Mouse (Mus musculus) embryonic fibroblast, embryonic 13.5 days (primary cell): ENCODE results near the gene Hnf1b. TPM values are rescaled to one million over a fixed set of nuclear protein-coding genes. Genes with fewer than 3 reads are reported as not detected.
A peak's percentile ranks its signal among the peaks of the same experiment; 100 is the strongest.

Experiments used
- H3K27ac ChIP-seq: 2 replicates; pipeline ENCODE4 v1.5.1; 2012; ENCODE audit warnings: low read length, control low read depth, inconsistent platforms; ENCODE audit not compliant: insufficient read depth
- H3K4me1 ChIP-seq: 2 replicates; pipeline ENCODE4 v1.6.1; 2011; ENCODE audit warnings: low read length; ENCODE audit not compliant: control insufficient read depth, insufficient read depth
- H3K4me3 ChIP-seq: 2 replicates; pipeline ENCODE4 v1.5.1; 2011; ENCODE audit warnings: mild to moderate bottlenecking, control low read depth, low read length; ENCODE audit not compliant: insufficient read depth
- CTCF ChIP-seq: IDR thresholded peaks from 2 replicates; pipeline ENCODE4 v1.5.1; 2011; ENCODE audit warnings: mild to moderate bottlenecking, control low read depth, low read length, moderate library complexity, borderline replicate concordance; ENCODE audit not compliant: insufficient read depth
- POLR2A ChIP-seq: IDR thresholded peaks from 2 replicates; pipeline ENCODE4 v1.6.1; 2011; ENCODE audit warnings: low read depth, mild to moderate bottlenecking, control low read depth, low read length, moderate library complexity
- polyA plus RNA-seq: library from polyadenylated mRNA; stranded (reverse); fragments of >200 nt; gene quantifications from 2 replicates; pipeline ENCODE4 v1.2.4, GENCODE M21; 2011; ENCODE audit warnings: low read depth; ENCODE audit not compliant: missing spikeins, insufficient read length

The Hnf1b gene
- polyA plus RNA-seq, 1 experiment = not detected

DNA sequence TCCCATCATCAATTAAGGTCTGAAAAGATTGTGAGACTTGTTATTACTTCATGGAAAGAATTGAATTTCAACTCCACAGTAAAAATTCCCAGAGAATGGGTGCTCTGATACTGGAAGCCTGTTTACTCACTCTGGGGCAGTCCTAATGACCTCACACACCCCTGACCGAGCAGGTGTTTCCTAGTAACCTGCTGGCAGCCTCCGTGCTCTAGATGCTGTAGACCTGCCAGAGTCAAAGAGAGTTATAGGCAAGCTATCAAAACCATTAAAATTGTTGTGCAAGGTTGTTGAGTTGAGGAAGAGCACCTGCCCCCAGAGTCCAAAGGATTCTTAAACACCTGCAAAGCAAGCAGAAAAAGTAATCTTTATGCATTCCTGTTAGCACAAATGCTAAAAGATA is 72.7 kb downstream of the Hnf1b start:
- Histone ChIP-seq H3K27ac (no peak overlapping the region), H3K4me1 (peaks cover 2% of the 10 kb centered on the region; the same call in 1 of the 2 replicates), H3K4me3 (no peak overlapping the region)
- TF ChIP-seq CTCF (no peak), POLR2A (no peak)

DNA sequence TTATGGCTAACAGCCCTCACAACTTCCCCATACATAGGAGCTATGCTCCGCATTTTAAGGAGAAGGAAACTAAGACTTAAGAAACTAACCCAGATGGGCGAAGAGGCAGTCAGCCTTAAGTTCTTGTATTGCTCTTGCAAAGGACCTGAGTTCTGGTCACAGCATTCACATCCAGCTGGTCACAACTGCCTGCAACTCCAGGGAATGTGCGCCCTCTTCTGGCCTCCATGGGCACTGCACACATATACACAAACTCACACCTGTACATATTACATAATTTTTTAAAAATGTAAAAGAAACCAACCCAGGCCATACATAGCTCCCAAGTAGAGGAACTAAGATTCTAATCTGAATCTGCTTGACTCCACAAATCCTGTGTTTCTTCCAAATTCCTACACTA is 77.2 kb downstream of the Hnf1b start:
- TF ChIP-seq POLR2A (no peak), CTCF (peak; percentile 77; the same call in 1 of the 2 replicates)
- Histone ChIP-seq H3K4me1 (no peaks in the 10 kb centered on the region), H3K27ac (no peak overlapping the region), H3K4me3 (no peak overlapping the region)

DNA sequence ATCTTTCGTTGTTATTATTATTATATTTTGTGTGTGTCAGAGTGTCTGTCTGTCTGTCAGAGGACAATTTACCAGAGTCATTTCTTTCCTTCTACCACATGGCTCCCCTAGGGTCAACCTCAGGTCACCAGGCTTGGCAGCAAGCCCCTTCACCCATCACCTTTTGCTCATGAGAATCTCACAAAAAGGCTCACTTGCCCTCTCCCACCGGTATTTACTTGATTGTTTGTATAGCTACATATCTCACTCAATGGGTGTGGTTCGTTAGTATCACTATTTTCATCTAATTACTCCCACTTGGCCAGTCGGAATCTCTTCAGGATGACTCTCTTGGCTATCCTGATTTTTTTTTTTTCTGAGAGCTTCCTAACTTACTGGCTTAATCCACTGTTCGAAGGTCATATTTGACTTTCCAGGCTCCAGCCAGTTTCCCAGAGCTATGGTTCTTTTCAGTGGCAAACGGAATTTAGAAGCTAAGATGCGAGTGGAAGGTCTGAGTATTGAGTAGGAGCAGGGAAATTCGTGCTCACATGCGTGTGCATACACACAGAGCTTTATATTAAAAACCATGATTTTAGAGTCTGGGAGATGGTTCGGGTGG is 82.7 kb downstream of the Hnf1b start:
- no peak overlapping the region for H3K4me3 ChIP-seq
- H3K27ac ChIP-seq = no peak overlapping the region
- H3K4me1 ChIP-seq = no peaks in the 10 kb centered on the region
- no peak for TF ChIP-seq CTCF

DNA sequence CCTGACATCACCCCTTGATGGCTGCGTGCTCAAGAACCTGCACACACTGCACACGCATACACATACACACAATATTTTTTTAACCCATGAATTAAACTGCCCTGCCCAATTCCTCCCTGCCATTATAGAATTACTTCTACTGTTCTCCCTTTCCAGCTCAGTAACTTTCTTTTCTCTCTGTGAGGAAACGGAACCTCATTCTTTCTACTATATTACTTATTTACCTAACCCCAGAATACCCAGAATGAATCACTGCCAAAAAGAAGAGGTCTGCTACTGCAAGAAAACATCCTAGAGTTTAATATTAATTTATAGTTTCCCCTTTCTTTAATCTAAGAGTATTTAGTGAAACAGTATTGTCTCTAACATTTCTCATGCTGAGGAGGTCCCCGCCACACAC is 83.5 kb downstream of the Hnf1b start:
- H3K27ac ChIP-seq = no peak overlapping the region
- TF ChIP-seq CTCF = no peak
- no peak for TF ChIP-seq POLR2A
- no peak overlapping the region for H3K4me3 ChIP-seq
- peaks cover under 1% of the 10 kb centered on the region; the same call in 1 of the 2 replicates for H3K4me1 ChIP-seq

DNA sequence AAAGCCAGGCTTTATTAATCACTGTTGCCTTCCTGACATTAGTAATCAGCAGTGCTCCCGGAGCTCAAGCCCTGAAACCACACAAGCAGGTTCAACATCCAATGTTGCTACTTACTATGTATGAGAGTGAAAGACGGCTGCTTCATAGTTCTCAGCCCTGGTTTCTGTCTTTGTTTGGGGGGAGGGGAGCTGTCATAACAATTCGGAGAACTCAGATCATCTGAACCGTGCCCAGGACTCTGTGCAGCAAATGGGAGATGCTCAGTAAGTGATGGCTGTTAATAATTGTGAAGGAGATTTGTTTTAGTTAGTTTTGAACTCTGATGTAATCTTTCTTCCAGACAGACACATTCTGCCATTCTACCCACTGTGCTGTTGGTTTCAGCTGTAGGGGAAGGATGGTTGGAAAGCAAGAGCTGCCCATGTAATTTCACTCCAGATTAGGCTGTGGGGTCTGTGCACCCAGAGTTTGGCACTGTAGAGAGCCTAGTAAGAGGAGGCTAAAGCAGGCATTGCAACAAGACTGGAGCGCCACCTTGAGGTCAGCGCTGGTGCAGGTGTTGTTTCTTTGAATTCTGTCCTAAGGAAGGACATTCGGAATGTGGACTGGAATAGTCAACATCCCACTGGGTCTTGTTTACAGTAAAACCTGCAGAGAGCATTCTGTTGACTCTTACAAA is 86.3 kb downstream of the Hnf1b start:
- Histone ChIP-seq H3K4me3 (no peak overlapping the region), H3K27ac (no peak overlapping the region), H3K4me1 (peaks cover 6% of the 10 kb centered on the region)
- TF ChIP-seq CTCF = peak; percentile 96
- no peak for TF ChIP-seq POLR2A

DNA sequence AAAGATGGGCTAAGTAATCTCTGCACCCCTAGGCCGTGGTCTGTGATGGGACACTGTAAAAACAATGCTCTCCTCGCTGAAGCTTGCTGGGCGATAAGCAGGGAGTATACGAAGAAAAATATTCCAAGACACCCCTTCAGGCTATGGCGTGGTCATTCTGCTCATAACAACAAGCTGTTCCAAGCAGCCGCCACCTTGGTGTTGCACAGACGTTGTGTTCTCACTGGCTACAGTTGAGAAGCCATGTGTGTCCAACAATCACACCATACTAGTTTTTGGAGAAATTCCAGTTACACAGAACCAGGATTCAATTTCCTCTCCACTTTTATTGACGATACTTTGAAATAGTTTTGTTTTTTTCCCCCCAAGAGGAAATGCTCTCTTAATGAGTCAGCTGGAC is 88.7 kb downstream of the Hnf1b start:
- Histone ChIP-seq H3K4me1 (peaks cover 6% of the 10 kb centered on the region), H3K4me3 (no peak overlapping the region)
- TF ChIP-seq CTCF (no peak), POLR2A (no peak)

DNA sequence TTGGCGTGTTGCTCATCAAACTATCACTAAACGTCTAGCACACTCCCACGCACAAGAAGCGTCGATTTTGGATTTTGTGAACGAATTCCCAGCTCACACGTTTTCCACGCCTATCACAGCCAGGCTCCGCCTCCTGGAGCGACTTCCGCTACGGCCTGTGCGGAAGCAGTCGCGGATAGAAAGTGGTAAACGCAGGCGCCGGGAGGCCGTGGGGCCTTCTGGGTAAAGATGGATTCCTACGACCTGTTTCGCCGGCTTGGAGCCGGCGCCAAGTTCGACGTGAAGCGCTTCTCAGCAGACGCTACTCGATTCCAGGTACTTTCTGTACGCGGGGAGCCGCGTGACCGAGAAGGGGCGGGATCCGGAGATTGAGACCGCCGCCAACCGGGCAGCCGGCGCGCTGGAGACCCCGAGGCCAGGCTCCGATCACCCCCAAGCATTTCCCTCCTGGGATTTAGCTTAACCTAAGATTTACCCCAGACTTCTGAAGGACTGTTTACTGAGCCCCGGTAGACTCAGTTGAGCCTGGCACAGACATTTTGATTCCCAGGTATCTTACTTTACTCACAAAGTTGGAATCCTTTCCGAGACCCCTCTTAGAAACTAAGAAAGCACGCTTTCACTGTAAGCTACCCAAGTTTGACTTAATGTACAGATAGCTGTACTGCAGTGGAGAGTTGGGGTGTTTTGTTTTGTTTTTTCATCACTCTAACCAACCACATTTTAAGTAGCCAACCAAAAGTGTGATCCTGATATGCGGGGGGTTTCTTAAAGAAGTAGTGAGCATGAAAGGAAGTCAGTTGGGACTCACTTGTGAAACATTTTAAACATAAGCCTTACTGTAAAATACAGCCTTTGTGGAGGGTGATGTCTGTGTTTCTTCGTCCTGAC is 92.3 kb downstream of the Hnf1b start, which contains the start of gene Ddx52:
TSS of gene Ddx52 (plus strand) at position 113 of the 891 bp plus-strand sequence.
- Histone ChIP-seq H3K4me3 (peak within 1 kb of the TSS; percentile 93), H3K27ac (peak within 1 kb of the TSS; percentile 43; the same call in 1 of the 2 replicates), H3K4me1 (peaks cover 6% of the 10 kb centered on the region)
- peak; percentile 88 for TF ChIP-seq POLR2A
- TF ChIP-seq CTCF = no peak

More for the DNA sequence above, 88.7 kb downstream of the Hnf1b start:
- no peak overlapping the region for H3K27ac ChIP-seq

Other genes with a start within 250 kb of the Hnf1b start
- gene Rpl9-ps1, start 204.4 kb upstream of the Hnf1b start, polyA plus RNA-seq = not detected in 2 replicates
- gene Ccl3, start 200.7 kb upstream of the Hnf1b start, polyA plus RNA-seq = 0.68 TPM in 1 of 2 replicates, not detected in the other
- gene Ccl4, start 187.5 kb upstream of the Hnf1b start, polyA plus RNA-seq = 2.2 TPM in 1 of 2 replicates, not detected in the other
- not detected in 2 replicates for gene Wfdc17, start 146.1 kb upstream of the Hnf1b start, polyA plus RNA-seq
- gene Wfdc18, start 141.0 kb upstream of the Hnf1b start, polyA plus RNA-seq = not detected in 2 replicates
- gene Wfdc21, start 103.1 kb upstream of the Hnf1b start, polyA plus RNA-seq = not detected in 2 replicates
- 18.6 and 22.0 TPM in 2 replicates for gene Heatr6, start 96.4 kb upstream of the Hnf1b start, polyA plus RNA-seq
- 30.8 and 31.0 TPM in 2 replicates for gene Ddx52, start 92.0 kb downstream of the Hnf1b start, polyA plus RNA-seq
- 16.8 and 23.8 TPM in 2 replicates for gene Synrg, start 114.4 kb downstream of the Hnf1b start, polyA plus RNA-seq
- 16.2 and 21.0 TPM in 2 replicates for gene Dusp14, start 219.2 kb downstream of the Hnf1b start, polyA plus RNA-seq